Mouse (Mus musculus): ENCODE results near the gene Pga5. TPM values are rescaled to one million over a fixed set of nuclear protein-coding genes. Genes with fewer than 3 reads are reported as not detected.

Gene Pga5
- polyA plus RNA-seq, 1 experiment from 2014 or later: not detected

GRCm38 (mm10) chr19:10714168-10714567 lies 36.3 kb upstream of the Pga5 start:
- H3K9me3 ChIP-seq: no peaks in the 10 kb centered on the region
- no peak overlapping the region for H3K4me3 ChIP-seq (replicated peaks)
- H3K9ac ChIP-seq (replicated peaks): no peak overlapping the region; the same call in 1 of the 2 replicates
- 81% methylated on average over 6 of the region's 6 CpGs for WGBS
- no peak overlapping the region for H3K4me2 ChIP-seq
- peak overlapping the region; percentile 62 for H3K27ac ChIP-seq
- no peaks in the 10 kb centered on the region for H3K27me3 ChIP-seq
- no peak for ATAC-seq (ENCODE audit: insufficient number of reproducible peaks, insufficient read depth, low FRiP score, low TSS enrichment, low read depth)
- peaks cover 44% of the 10 kb centered on the region for H3K36me3 ChIP-seq
- peaks cover 13% of the 10 kb centered on the region for H3K4me1 ChIP-seq (replicated peaks)

- WGBS: 94% methylated on average over 10 of the region's 10 CpGs
- peaks cover 44% of the 10 kb centered on the region for H3K36me3 ChIP-seq
- no peak overlapping the region for H3K4me3 ChIP-seq (replicated peaks)
Observed at GRCm38 (mm10) chr19:10713551-10713950, 35.7 kb upstream of the Pga5 start.

GRCm38 (mm10) chr19:10712646-10713045 lies 34.8 kb upstream of the Pga5 start:
- 98% methylated on average over 12 of the region's 12 CpGs for WGBS
- Histone ChIP-seq H3K9ac (replicated peaks) (no peak overlapping the region), H3K4me2 (no peak overlapping the region), H3K4me1 (replicated peaks) (peaks cover 15% of the 10 kb centered on the region), H3K9me3 (no peaks in the 10 kb centered on the region), H3K27me3 (no peaks in the 10 kb centered on the region), H3K36me3 (peaks cover 44% of the 10 kb centered on the region), H3K4me3 (replicated peaks) (no peak overlapping the region), H3K27ac (no peak overlapping the region)
- no peak for ATAC-seq (ENCODE audit: insufficient number of reproducible peaks, insufficient read depth, low FRiP score, low TSS enrichment, low read depth)

More at GRCm38 (mm10) chr19:10713551-10713950, 35.7 kb upstream of the Pga5 start:
- no peak overlapping the region for H3K4me2 ChIP-seq
- no peaks in the 10 kb centered on the region for H3K9me3 ChIP-seq
- no peaks in the 10 kb centered on the region for H3K27me3 ChIP-seq
- no peak overlapping the region for H3K9ac ChIP-seq (replicated peaks)
- H3K4me1 ChIP-seq (replicated peaks): peaks cover 15% of the 10 kb centered on the region
- no peak overlapping the region for H3K27ac ChIP-seq
- ATAC-seq (ENCODE audit: insufficient number of reproducible peaks, insufficient read depth, low FRiP score, low TSS enrichment, low read depth): no peak

GRCm38 (mm10) chr19:10712194-10712593 lies 34.3 kb upstream of the Pga5 start:
- 91% methylated on average over 7 of the region's 7 CpGs for WGBS
- H3K27ac ChIP-seq: no peak overlapping the region
- H3K9me3 ChIP-seq: no peaks in the 10 kb centered on the region
- H3K36me3 ChIP-seq: peaks cover 48% of the 10 kb centered on the region
- H3K4me3 ChIP-seq (replicated peaks): no peak overlapping the region
- H3K4me1 ChIP-seq (replicated peaks): peaks cover 15% of the 10 kb centered on the region
- no peak for ATAC-seq (ENCODE audit: insufficient number of reproducible peaks, insufficient read depth, low FRiP score, low TSS enrichment, low read depth)
- no peak overlapping the region for H3K4me2 ChIP-seq
- H3K9ac ChIP-seq (replicated peaks): no peak overlapping the region
- no peaks in the 10 kb centered on the region for H3K27me3 ChIP-seq

- Histone ChIP-seq H3K4me3 (replicated peaks) (no peak overlapping the region), H3K27me3 (no peaks in the 10 kb centered on the region), H3K36me3 (peaks cover 60% of the 10 kb centered on the region), H3K4me2 (no peak overlapping the region), H3K9ac (replicated peaks) (no peak overlapping the region), H3K9me3 (no peaks in the 10 kb centered on the region), H3K4me1 (replicated peaks) (peaks cover 15% of the 10 kb centered on the region), H3K27ac (no peak overlapping the region)
- 91% methylated on average over 4 of the region's 4 CpGs for WGBS
- no peak for ATAC-seq (ENCODE audit: insufficient number of reproducible peaks, insufficient read depth, low FRiP score, low TSS enrichment, low read depth)
Observed at GRCm38 (mm10) chr19:10710751-10711150, 32.9 kb upstream of the Pga5 start.

GRCm38 (mm10) chr19:10710088-10710511 lies 32.2 kb upstream of the Pga5 start:
- Histone ChIP-seq H3K4me2 (no peak overlapping the region), H3K9ac (replicated peaks) (no peak overlapping the region), H3K27me3 (no peaks in the 10 kb centered on the region), H3K36me3 (peaks cover 60% of the 10 kb centered on the region), H3K27ac (no peak overlapping the region), H3K4me1 (replicated peaks) (peaks cover 15% of the 10 kb centered on the region), H3K4me3 (replicated peaks) (no peak overlapping the region), H3K9me3 (no peaks in the 10 kb centered on the region)
- ATAC-seq (ENCODE audit: insufficient number of reproducible peaks, insufficient read depth, low FRiP score, low TSS enrichment, low read depth): no peak
- WGBS: 87% methylated on average over 9 of the region's 9 CpGs

- no peak overlapping the region for H3K4me3 ChIP-seq (replicated peaks)
- no peak overlapping the region for H3K27ac ChIP-seq
- H3K4me2 ChIP-seq: no peak overlapping the region
- no peaks in the 10 kb centered on the region for H3K9me3 ChIP-seq
- H3K4me1 ChIP-seq (replicated peaks): peaks cover 15% of the 10 kb centered on the region
- peaks cover 60% of the 10 kb centered on the region for H3K36me3 ChIP-seq
- H3K27me3 ChIP-seq: no peaks in the 10 kb centered on the region
- no peak overlapping the region; the same call in 1 of the 2 replicates for H3K9ac ChIP-seq (replicated peaks)
- WGBS: 25% methylated on average over 8 of the region's 8 CpGs
- peak; percentile 53 for ATAC-seq (ENCODE audit: insufficient number of reproducible peaks, insufficient read depth, low FRiP score, low TSS enrichment, low read depth)
Observed at GRCm38 (mm10) chr19:10709360-10710087, 31.7 kb upstream of the Pga5 start.

GRCm38 (mm10) chr19:10708900-10709299 lies 31.0 kb upstream of the Pga5 start:
- Histone ChIP-seq H3K9me3 (no peaks in the 10 kb centered on the region), H3K4me3 (replicated peaks) (no peak overlapping the region), H3K9ac (replicated peaks) (no peak overlapping the region; the same call in 1 of the 2 replicates), H3K4me1 (replicated peaks) (peaks cover 10% of the 10 kb centered on the region), H3K27ac (no peak overlapping the region), H3K27me3 (no peaks in the 10 kb centered on the region), H3K36me3 (peaks cover 58% of the 10 kb centered on the region), H3K4me2 (no peak overlapping the region)
- 0 out of 2 replicates have a peak, but pooled peaks have one; percentile 4 for ATAC-seq (ENCODE audit: insufficient number of reproducible peaks, insufficient read depth, low FRiP score, low TSS enrichment, low read depth)
- 75% methylated on average over 6 of the region's 6 CpGs for WGBS

- Histone ChIP-seq H3K27ac (no peak overlapping the region), H3K9ac (replicated peaks) (no peak overlapping the region), H3K9me3 (no peaks in the 10 kb centered on the region), H3K4me3 (replicated peaks) (no peak overlapping the region), H3K36me3 (peaks cover 51% of the 10 kb centered on the region), H3K4me2 (no peak overlapping the region), H3K27me3 (no peaks in the 10 kb centered on the region), H3K4me1 (replicated peaks) (peaks cover 10% of the 10 kb centered on the region)
- no peak for ATAC-seq (ENCODE audit: insufficient number of reproducible peaks, insufficient read depth, low FRiP score, low TSS enrichment, low read depth)
- WGBS: 96% methylated on average over 1 of the region's 1 CpGs
Observed at GRCm38 (mm10) chr19:10707881-10708280, 30.0 kb upstream of the Pga5 start.

GRCm38 (mm10) chr19:10707087-10707875 lies 29.4 kb upstream of the Pga5 start:
- Histone ChIP-seq H3K36me3 (peaks cover 45% of the 10 kb centered on the region), H3K4me2 (no peak overlapping the region), H3K9me3 (no peaks in the 10 kb centered on the region), H3K27me3 (no peaks in the 10 kb centered on the region), H3K9ac (replicated peaks) (no peak overlapping the region), H3K4me1 (replicated peaks) (peaks cover 10% of the 10 kb centered on the region), H3K4me3 (replicated peaks) (no peak overlapping the region), H3K27ac (no peak overlapping the region)
- 86% methylated on average over 13 of the region's 13 CpGs for WGBS
- no peak for ATAC-seq (ENCODE audit: insufficient number of reproducible peaks, insufficient read depth, low FRiP score, low TSS enrichment, low read depth)

GRCm38 (mm10) chr19:10703470-10703869 lies 25.6 kb upstream of the Pga5 start:
- WGBS: 88% methylated on average over 8 of the region's 8 CpGs
- H3K4me1 ChIP-seq (replicated peaks): peaks cover 24% of the 10 kb centered on the region
- peaks cover 20% of the 10 kb centered on the region for H3K36me3 ChIP-seq
- ATAC-seq (ENCODE audit: insufficient number of reproducible peaks, insufficient read depth, low FRiP score, low TSS enrichment, low read depth): no peak
- H3K9ac ChIP-seq (replicated peaks): no peak overlapping the region
- H3K9me3 ChIP-seq: no peaks in the 10 kb centered on the region
- no peak overlapping the region for H3K4me2 ChIP-seq
- H3K27ac ChIP-seq: no peak overlapping the region
- no peaks in the 10 kb centered on the region for H3K27me3 ChIP-seq
- no peak overlapping the region for H3K4me3 ChIP-seq (replicated peaks)

Measured in limb, embryonic 12.5 days (tissue).